Mouse (Mus musculus): ENCODE data around the gene Snx29.

Snx29 gene

DNA sequence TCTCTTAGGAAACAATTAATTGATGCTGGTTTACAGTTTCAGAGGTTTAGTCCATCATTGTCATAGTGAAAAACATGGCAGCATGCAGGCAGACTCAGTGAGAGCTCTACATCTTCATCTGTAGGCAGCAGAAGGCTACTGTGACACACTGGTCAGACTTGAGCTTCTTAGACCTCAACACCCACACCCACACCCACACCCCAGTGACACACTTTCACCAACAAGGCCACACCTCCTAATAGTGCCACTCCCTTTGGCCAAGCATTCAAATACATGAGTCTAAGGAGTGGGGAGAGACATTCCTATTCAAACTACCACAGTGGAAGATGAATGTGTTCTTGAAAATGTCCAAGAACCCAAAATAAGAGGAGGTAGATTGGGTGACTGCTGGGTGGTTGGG, 460.6 kb downstream of the Snx29 start:
- DNase-seq (ENCODE audit: low read depth): no peak

DNA sequence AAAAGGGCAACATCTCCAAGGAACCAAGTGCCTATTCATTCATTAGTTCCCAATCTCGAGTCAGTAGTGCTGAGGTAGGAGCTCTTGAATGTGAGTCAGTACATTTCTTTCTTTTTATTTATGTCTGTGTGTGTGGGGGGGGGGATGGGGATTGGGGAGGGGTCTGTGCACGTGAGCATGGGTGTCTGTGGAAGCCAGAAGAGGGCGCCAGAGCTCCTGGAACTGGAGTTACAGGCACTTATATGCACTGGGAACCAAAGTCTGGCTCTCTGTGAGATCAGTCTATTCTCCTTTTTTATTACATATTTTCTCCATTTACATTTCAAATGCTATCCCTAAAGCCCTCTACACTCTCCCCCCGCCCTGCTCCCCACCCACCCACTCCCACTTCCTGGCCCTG, 461.6 kb downstream of the Snx29 start:
- DNase-seq (ENCODE audit: low read depth): no peak

DNA sequence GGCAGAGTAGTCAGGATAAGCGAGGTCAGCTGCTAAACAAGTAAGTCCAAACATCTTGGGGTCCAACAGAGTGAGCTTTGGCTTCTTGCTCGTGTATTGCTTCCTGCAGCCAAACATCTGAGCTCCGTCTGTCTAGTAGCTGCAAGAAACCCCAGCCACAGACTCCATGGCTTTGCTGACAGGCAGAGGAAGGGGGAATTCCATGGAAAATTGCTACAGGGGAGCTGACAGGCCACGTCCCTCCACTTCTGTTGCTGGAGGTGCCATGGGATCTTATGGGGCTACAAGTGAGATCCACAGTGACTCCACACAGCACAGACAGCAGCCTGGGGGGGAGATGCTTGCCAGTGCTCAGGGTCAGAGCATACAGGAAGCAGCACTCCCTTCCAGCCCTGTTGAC, 463.1 kb downstream of the Snx29 start:
- DNase-seq (ENCODE audit: low read depth): no peak

DNA sequence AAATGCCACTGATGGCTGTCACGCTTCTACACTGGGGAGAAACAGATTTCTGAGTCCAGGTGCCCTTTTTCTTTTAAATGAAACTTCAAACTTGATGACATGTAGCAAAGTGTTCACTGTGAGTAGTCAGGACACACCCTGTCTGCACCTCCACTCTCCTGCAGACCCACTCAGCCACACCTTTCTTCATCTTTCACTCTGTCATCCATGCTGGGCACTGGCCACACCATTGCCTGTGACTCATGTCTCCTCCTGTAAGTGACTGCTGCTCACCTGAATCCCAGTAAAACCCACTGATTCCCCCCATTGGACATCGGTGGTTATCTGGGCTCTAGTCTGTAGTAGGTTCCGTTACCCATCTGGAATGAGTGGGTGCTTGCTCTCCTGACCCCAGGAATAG, 467.8 kb downstream of the Snx29 start:
- no peak for DNase-seq (ENCODE audit: low read depth)

DNA sequence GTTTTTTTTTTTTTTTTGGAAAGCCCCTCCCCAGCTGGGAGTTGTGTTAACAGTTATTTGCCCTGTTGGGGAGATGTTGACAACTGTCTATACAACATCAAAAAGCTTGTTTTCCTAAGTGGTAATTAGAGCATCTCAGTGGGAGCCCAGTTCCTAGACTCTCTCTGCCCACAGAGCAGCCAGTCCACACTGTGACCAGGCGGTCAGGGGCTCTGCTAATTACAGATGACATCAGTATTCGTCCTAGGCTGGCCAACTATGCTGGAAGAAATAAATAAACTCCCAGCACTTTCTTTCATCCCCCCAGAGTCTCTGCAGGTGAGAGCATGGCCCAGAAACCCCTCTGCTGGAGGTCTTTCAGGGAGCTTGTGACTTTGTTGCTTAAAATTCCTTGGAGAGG, 470.7 kb downstream of the Snx29 start:
- no peak for DNase-seq (ENCODE audit: low read depth)

DNA sequence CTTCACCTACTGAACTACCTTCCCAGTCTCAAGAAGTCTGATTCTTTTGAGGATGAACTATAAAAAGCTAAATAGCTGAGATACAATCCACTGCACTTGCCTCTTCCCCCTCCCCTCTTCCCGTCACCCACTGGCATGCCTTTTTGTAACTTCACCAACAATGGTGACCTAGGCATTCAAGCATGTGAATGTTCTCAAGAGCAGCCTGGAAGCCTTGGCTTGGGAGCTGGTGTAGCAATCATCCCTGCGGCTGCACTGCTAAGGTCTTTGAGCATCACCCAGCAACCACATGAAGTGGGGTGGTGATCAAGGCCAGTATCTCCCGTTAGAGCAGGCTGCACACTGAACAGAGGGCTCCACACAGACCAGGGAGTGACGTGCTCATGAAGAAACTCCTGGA, 471.9 kb downstream of the Snx29 start:
- DNase-seq (ENCODE audit: low read depth): no peak

DNA sequence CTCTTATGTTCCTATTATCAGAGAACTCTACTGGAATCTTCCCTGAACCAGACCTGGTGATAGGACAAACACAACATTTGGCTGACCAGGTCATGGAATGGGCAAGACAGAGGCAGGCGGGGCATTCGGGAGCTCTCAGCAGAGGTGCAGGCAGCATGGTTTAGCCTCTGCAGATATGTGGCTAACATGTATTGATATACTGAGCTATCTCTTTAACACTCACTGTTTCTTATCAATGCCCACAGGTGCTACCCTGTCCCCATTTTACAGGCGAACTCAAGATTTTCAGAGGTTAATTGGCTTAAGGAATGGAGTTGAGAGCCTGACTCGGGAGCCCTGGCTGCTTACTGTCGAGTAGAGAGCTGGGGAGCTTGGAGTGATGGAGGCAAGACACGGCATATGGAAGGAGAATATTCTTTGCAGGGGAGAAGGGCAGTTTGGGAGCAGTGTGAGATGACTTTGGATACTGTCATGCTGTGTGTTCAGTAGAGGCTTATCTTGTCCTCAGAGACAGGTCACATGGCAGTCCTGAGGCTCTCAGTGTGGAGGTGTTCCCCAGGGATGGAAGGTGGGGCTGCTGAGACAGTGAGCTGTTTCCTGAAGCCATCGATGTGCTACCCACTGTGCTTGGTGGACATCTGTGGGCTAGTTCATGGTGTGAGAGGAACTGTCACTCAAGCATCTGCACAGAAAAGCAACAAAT, 473.2 kb downstream of the Snx29 start:
- no peak for DNase-seq (ENCODE audit: low read depth)

DNA sequence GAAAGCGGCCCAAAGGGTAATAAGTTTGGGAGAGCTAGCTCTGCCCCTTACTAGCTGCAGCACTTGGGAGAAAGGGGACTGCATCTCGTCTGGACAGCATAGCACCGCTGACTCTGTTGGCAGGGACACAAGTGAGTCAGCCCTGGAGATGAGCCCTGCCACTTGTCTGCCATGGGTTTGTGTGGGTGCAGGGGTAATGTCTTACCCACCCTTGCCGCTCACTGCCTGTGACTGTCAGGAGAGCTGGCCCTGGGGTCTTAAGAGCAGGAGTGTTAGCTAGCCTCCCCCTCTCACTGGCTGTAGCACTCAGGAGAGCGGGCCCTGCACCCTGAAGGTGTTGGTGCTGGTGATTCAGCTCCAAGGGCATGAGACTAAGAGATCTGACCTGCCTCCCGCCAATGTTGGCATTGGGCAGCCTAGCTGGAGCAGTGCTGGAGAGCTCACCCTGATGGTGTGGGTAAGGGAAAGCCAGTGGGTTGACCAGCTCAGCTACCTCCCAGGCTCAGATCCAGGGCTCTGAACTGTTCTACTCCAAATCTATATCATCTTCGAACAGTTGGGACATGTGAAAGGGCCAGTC, 479.3 kb downstream of the Snx29 start:
- no peak for DNase-seq (ENCODE audit: low read depth)
